In genomic region chr2:27734328-27734727, GRCm38 (mm10) we compare ENCODE assay signal across 8 mouse cellular contexts. TPM values are rescaled to one million over a fixed set of nuclear protein-coding genes. Genes with fewer than 3 reads are reported as not detected.
DNase-seq lines count a peak whose midpoint lies in the region; ATAC-seq and TF ChIP-seq lines count a peak whose summit lies in the region.

No protein-coding gene starts in this region.

- no peak overlapping the region for H3K4me2 ChIP-seq in limb, embryonic 11.5 days (ENCODE audit: low read depth, severe bottlenecking)

- no peak overlapping the region for H3K9ac ChIP-seq in limb, embryonic 11.5 days (ENCODE audit: low read length)

- peak overlapping the region; percentile 81 for H3K27ac ChIP-seq in gastrocnemius, adult 2 months
- H3K27ac ChIP-seq in limb, embryonic 11.5 days (replicated peaks; ENCODE audit: low read depth, low read length): peak overlapping the region; percentile 33; the same call in 1 of the 2 replicates

- peak; percentile 68 for DNase-seq in gastrocnemius, adult 2 months
- DNase-seq in gastrocnemius, adult 18-20 months (ENCODE audit: low spot score): no peak
- peak; percentile 68 for DNase-seq in 3T3-L1 (ENCODE audit: low read depth, low spot score)
- DNase-seq in heart, adult 8-10 months (ENCODE audit: low spot score): peak; percentile 54
- peak; percentile 56 for DNase-seq in limb, embryonic 11.5 days (ENCODE audit: low spot score)
- DNase-seq in right cerebral cortex, adult 18-20 months: no peak
- DNase-seq in spleen, postnatal 14 days (ENCODE audit: low spot score in 2 of 2): no peak

- H3K4me3 ChIP-seq in gastrocnemius, adult 2 months: peak overlapping the region; percentile 3; the same call in 1 of the 2 replicates
- H3K4me3 ChIP-seq in limb, embryonic 11.5 days (ENCODE audit: low read depth, low read length): no peak overlapping the region

- intact Hi-C loops in gastrocnemius, adult 2 months (cut with DNase I): no loop called here

- H3K4me1 ChIP-seq in limb, embryonic 11.5 days (ENCODE audit: control insufficient read depth, insufficient read depth, low read length): peaks cover 33% of the 10 kb centered on the region

- no peaks in the 10 kb centered on the region for H3K27me3 ChIP-seq in limb, embryonic 11.5 days (ENCODE audit: control insufficient read depth, insufficient read depth, low read length)

- ATAC-seq in limb, embryonic 11.5 days (ENCODE audit: insufficient number of reproducible peaks, low FRiP score, low TSS enrichment, low read depth): no peak
- ATAC-seq in megakaryocyte-erythroid progenitor cell, adult 5-6 weeks (replicated peaks; ENCODE audit: low FRiP score, low TSS enrichment, poor library complexity, severe bottlenecking): no peak

- TF ChIP-seq CTCF in gastrocnemius, adult 2 months (IDR thresholded peaks at IDR 0.05): no peak

- no peaks in the 10 kb centered on the region for H3K9me3 ChIP-seq in limb, embryonic 11.5 days (ENCODE audit: control insufficient read depth, low read length)

- H3K36me3 ChIP-seq in limb, embryonic 11.5 days (ENCODE audit: control insufficient read depth, insufficient read depth, low read length): no peaks in the 10 kb centered on the region

- 0% methylated on average over 1 of the region's 1 CpGs for WGBS in limb, embryonic 11.5 days

RNA-seq across cellular contexts. Expression of gene Rxra, which starts 58.1 kb away (rescaled TPM):
- 100 to 1,000 TPM; 118 to 120 TPM for total RNA-seq in gastrocnemius, adult 2 months (2021)
- total RNA-seq in gastrocnemius, adult 18-20 months (2021): 100 to 1,000 TPM; 129 to 134 TPM
- total RNA-seq in heart, adult 8-10 months (2022): 10 to 100 TPM; 50.5 to 61.2 (median 56.9) TPM
- polyA plus RNA-seq in limb, embryonic 11.5 days (2014; fragmentation: Nextera tagmentation; extraction: Ambion mirVana): 8.7 TPM in 2 replicates
- total RNA-seq in megakaryocyte-erythroid progenitor cell, adult 5-6 weeks (2014; fragmentation: Nextera tagmentation): 4.6 and 7.0 TPM in 2 replicates
- 2.8 and 8.0 TPM in 2 replicates for total RNA-seq in megakaryocyte-erythroid progenitor cell, adult 5-6 weeks (2017)

Comparison
In these comparisons a context has a peak if more than half of its experiments do, and no peak if none do; other contexts are left out.
1. DNase-seq: peak in gastrocnemius, adult 2 months (single experiment), 3T3-L1 (single experiment), heart, adult 8-10 months (single experiment) and limb, embryonic 11.5 days (single experiment); none in gastrocnemius, adult 18-20 months (single experiment), right cerebral cortex, adult 18-20 months (single experiment) and spleen, postnatal 14 days (0 of 2).
2. RNA of gene Rxra, which starts 58.1 kb away (total RNA-seq): 129 to 134 TPM in gastrocnemius, adult 18-20 months, 118 to 120 TPM in gastrocnemius, adult 2 months and 50.5 to 61.2 TPM in heart, adult 8-10 months; 2.8 to 8.0 TPM in megakaryocyte-erythroid progenitor cell, adult 5-6 weeks; every median in the first group is over 4 times any median in the second.